Mouse (Mus musculus): ENCODE data around the gene Hist1h2bf.
"Not testable (repeated sequence)": the region's sequence is repeated elsewhere in the genome, so short reads cannot be mapped to it uniquely, and the experiment has no call there.

The Hist1h2bf gene

DNA sequence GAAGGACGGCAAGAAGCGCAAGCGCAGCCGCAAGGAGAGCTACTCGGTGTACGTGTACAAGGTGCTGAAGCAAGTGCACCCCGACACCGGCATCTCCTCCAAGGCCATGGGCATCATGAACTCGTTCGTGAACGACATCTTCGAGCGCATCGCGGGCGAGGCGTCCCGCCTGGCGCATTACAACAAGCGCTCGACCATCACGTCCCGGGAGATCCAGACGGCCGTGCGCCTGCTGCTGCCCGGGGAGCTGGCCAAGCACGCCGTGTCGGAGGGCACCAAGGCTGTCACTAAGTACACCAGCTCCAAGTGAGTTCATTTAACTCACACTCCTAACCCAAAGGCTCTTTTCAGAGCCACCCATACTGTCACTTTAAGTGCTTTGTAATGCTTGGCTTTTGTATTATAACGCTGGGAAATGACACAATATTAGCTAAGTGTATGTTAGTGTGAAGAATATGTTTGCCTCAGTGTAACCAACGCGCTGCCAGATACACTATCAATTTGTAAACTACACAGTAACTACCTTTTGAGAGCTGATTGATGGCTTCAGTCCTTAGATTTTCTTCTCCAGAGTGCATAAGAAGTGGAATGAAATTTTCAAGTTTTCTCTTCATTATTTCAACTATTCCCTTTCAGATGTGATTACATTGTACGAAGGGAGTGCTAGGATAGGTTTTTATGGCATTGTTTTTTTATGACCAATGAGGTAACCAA, 2.3 kb downstream of the Hist1h2bf start:
- DNase-seq (ENCODE audit: low spot score), result peak; percentile 32

DNA sequence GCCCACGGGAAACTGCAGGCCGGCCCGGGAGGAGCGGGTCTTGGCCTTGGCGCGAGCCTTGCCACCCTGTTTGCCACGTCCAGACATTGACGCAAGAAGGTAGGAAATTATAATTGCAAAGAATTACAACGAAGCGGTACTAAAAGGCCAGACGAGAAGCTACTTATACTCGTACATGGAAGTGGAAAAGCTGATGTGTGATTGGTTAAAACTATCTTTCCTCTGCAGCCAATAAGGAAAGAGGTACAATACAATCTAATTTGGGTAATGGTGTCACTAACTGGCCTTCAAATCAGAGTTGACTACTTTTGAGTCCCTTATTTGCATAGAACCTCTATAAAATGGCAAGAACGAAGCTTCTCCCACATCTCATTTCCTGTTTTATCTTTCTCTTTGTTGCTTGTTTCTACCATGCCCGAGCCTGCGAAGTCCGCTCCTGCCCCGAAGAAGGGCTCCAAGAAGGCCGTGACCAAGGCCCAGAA, 2.9 kb downstream of the Hist1h2bf start, which contains the start of the genes Hist1h2ae and Hist1h2bg:
Gene Hist1h2ae, minus strand, starts transcription at position 199 of the 482 bp plus-strand sequence.
Gene Hist1h2bg, plus strand, starts transcription at position 375 of the 482 bp plus-strand sequence.
- peak; percentile 94 for DNase-seq (ENCODE audit: low spot score)

DNA sequence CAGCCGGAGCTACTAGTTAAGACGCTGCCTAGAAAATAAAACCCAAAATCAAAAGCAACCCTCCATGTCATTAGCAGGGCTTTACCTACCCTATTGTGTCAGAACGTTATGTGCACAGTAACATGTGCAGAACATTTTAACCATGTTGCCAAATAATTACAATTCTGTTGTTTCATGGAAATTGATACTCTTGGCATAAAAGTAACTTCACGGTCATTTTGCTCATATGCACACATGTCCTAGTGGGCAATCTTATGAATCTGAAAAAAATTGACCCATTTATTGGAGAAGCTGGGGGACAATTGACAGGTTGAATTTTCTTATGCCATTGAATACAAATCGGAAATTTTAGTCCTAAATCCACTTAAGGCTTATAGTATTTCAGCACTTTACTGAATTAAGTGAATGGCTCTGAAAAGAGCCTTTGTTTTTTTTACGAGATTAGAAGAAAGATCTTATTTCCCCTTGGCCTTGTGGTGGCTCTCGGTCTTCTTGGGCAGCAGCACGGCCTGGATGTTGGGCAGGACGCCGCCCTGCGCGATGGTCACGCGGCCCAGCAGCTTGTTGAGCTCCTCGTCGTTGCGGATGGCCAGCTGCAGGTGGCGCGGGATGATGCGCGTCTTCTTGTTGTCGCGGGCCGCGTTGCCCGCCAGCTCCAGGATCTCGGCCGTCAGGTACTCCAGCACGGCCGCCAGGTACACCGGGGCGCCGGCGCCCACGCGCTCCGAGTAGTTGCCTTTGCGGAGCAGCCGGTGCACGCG, 3.6 kb downstream of the Hist1h2bf start:
- peak; percentile 33 for DNase-seq (ENCODE audit: low spot score)

DNA sequence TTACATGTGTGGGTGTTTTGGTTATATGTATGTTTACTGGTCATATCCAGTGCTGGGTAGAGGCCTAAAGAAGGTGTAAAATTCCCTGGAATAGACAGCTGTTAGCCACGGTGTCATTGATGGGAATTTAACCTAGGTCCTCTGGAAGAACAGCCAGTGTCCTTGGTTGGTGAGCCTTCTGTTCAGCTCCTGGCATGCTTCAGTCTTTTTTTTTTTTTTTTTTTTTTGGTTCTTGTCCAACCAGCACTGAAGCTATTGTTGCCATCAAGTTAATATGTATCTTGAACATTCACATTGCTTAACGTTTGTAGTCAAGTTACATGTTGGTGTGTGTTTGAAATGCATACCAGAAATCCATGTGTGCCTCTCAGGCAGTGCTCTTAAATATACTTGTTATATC, 9.5 kb downstream of the Hist1h2bf start:
- no peak for DNase-seq (ENCODE audit: low spot score)

DNA sequence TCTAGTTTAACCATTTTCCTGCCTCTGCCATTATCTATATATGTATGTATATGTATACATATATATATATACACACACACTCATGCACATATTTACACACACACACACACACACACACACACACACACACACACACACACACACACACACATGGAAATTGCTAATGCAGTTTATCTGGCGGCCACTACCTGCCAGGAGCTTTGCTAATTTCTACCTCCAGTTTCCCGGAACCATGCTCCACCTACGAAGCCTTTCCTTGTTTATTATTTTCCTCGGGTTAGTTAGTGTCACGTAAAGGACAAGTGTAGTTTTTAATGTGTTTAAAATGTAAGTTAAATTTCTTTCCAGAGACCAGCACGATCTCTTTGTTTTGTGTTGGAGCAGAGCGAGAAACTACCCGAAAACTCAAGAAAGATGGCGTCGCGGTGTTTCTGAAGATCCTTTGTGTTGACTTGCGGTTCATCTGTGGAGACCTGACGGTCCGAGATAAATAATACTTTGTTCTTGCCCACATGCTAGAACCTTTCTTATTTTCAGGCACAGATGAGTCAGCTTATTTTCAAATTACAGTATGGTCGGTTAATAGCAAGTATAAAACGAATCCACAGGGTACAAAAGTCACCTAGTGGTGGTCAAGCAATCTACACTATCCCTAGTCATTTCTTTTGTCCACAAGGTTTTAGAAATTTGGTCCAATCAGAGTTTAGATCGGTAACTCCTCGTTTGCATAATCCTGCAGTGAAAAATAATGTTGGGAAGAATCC, 11.1 kb downstream of the Hist1h2bf start:
- DNase-seq (ENCODE audit: low spot score), result peak; percentile 86

DNA sequence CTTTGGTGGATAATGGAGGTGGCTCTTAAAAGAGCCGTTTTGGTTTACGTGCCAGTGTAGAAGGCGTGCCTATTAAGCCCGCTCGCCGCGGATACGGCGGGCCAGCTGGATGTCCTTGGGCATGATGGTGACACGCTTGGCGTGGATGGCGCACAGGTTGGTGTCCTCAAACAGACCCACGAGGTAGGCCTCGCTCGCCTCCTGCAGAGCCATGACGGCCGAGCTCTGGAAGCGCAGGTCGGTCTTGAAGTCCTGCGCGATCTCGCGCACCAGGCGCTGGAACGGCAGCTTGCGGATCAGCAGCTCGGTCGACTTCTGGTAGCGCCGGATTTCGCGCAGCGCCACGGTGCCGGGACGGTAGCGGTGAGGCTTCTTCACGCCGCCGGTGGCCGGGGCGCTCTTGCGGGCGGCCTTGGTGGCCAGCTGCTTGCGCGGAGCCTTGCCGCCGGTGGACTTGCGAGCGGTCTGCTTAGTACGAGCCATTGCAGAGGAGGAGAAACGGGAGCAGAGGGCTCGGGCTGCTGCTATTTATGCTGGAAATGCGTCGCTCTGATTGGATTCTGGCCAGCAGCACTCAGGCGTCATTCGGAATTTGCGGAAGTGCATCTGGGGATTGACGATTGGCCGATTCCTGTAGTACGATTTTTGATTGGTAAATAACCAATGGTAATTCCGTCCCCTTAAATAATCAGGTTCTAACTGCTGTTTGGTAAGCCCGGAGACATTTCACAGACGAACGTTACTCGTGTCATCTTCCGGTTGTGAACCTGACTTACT, 11.9 kb downstream of the Hist1h2bf start, which contains the start of gene Hist1h3e:
Gene Hist1h3e, minus strand, starts transcription at position 487 of the 777 bp plus-strand sequence.
- DNase-seq (ENCODE audit: low spot score), result peak; percentile 96

DNA sequence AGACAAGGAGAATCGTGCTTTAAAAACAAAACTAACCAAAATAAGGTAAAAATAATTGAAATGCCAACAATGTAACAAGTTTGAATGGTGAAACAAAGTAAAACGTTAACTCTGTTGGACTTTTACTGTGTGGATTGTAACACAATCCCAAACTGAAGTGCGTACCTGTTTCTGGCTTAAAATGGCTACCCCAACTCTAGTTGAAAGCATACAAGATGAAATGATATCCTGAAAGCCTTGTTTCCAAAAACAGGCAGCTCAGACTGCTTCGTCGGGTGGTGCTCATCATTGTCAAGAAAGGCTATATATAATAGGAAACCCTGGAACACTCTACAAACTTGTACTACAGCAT, 12.5 kb downstream of the Hist1h2bf start:
- DNase-seq (ENCODE audit: low spot score), result not testable (repeated sequence)

DNA sequence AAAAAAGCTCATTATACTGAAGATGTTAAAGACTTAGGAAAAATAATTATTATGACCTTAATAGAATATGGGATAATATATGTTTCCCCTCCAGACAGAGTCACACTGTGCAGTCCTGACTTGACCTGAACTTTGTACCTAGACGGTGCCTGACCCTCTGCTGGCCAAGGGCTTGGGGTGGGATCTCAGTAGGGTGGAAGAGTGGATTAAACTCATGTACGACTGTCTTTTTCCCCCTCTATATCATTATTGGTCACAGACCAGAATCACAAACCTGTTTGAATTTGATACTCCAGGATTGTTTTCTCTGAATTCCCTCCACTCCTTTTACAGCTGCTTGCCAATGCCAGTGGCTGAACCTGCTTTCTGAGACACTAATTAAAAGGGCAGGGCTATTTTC, 13.3 kb downstream of the Hist1h2bf start:
- DNase-seq (ENCODE audit: low spot score), result not testable (repeated sequence)

DNA sequence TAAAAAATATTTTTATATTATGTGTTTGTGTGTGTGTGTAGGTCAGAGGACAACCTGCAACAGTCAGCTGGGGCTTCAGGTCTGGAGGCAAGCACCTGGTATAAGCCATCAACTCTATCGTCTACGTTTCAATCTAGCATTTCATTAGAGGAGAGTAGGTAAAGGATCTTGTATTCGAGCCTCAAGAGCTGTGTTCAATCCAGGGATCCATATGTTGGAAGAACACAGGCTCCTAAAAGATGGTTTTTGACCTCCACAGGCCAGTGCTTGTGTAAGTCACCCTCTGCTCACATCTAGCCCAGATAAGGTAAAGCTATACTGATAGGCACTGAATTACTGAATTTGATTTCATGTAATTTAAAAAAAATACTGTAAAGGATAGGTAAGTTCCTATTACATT, 17.1 kb downstream of the Hist1h2bf start:
- no peak for DNase-seq (ENCODE audit: low spot score)

DNA sequence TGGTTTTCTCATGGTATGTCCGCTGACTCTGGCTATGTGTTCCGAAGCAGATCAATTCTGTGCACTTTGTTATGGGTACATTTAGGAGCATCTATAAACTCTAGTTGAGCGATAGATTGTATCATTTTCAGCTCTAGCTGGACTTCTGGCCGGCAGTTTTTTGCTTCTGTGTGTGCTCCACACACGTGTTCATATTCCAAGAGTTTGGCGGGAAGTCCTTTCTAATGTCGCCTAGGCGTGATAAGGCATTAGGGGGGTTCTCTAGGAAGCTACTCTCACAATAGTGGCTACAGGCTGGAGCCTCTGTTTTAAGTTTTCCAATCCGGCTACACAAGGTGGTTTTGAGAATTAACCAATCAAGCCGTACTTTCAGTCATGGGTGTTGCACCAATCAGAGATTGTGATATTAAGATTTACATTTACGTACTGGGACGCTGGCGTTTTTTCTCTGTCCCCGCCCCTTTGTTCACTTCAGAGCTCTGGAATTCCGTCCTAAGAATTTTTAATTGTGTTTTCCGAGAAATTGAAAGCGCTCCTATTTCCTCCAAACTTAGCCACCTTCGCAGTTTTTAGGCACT, 18.1 kb downstream of the Hist1h2bf start:
- DNase-seq (ENCODE audit: low spot score), result peak; percentile 92

DNA sequence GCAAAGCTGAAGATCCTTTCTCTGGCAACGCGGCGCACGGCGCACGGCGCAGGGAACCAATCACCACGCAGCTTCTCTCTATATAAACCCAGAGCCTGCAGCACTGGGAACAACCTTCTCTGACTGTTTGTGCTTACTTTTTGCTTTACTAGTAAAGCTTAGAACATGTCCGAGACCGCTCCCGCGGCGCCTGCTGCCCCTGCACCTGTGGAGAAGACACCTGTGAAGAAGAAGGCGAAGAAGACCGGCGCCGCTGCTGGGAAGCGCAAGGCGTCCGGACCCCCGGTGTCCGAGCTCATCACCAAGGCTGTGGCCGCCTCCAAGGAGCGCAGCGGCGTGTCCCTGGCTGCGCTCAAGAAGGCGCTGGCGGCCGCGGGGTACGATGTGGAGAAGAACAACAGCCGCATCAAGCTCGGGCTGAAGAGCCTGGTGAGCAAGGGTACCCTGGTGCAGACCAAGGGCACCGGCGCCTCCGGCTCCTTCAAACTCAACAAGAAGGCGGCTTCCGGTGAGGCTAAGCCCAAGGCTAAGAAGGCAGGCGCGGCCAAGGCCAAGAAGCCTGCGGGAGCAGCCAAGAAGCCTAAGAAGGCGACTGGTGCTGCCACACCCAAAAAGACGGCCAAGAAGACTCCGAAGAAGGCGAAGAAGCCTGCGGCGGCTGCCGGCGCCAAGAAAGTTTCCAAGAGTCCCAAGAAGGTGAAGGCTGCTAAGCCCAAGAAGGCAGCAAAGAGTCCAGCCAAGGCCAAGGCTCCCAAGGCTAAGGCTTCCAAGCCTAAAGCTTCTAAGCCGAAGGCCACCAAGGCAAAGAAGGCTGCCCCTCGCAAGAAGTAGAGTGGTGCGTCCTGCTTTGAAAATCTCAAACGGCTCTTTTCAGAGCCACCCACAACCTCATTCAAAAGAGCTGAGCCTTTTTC, 18.8 kb downstream of the Hist1h2bf start:
- DNase-seq (ENCODE audit: low spot score), result peak; percentile 80

DNA sequence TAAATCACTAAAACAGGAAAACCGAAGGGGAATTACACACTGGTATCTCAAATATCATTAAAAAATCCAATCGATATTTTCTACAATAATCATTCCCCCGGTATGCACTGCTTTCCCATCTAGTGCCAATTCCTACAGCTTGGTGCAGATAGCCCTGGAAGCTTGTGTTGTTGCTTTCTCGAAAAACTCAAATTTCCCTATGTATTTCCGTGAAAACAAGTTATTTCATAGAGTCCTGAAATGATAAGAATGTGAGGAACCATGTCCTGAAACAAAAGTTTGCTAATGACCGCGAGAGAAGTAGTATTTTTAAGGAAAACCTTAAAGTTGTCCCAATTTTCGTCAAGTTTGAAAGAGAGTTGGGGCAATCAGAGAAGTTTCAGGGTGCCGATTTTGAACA, 19.6 kb downstream of the Hist1h2bf start:
- DNase-seq (ENCODE audit: low spot score), result no peak

DNA sequence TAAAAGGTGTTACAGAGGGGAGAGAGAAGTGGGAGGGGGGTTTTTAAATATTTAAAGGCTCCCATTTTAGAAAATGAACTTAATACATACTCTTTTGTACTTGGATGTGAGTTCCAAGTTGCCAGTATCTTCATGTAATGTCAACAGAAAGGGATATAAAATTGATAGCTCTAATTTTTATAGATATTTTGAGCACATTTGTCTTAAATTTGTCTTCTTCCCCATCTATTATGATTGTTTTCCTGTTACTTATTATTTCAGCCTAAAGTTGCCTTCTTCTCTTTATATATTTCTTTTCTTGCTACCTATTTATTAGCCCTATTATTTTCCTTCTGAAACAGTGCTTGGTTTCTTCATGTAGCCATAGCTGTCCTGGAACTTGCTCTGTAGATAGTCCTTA, 21.0 kb downstream of the Hist1h2bf start, which contains the start of gene Hist1h1d:
Gene Hist1h1d, plus strand, starts transcription at position 301 of the 400 bp plus-strand sequence.
- DNase-seq (ENCODE audit: low spot score), result no peak

DNA sequence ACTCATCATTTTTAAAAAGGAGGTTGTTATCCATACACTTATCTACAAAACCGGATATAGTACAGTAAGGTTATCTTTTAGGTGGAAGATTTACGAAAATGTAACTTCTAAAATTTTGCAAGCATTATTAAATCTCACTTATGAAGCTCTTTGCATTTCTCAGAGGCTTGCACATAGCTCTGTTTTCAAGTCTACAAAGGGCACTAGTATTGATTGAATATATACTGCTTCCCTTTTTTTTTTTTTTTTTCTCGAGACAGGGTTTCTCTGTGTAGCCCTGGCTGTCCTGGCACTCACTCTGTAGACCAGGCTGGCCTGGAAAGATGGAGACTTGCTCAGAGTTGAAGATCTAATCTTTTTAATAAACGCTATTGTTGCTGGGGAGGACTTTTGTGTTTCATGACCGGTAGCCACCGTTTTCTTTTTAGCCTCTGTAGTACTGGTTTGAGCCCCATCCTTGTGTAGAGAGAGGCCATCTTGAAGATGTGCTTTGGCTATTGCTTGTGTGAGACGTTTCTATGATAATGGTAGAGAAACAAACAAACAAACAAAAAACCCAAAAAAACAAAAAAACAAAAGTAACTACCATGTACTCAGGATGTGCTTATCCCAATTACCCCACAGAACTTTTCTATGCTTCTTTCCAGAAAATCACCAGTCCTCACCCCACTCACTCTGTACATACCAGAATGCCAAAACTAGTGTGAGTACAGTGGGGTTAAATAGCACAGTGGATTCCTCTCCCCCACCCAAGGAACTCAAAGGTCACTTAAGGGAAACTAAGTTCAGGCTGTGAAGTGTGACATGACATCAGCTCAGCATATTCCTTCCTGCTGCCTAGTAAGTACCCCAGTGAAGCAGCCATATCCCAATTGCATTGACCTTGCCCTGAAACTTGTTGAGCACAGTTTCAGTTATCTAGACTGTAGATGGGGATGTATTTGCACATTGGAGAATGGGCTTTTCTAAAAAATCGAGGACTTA, 21.8 kb downstream of the Hist1h2bf start:
- DNase-seq (ENCODE audit: low spot score), result no peak

DNA sequence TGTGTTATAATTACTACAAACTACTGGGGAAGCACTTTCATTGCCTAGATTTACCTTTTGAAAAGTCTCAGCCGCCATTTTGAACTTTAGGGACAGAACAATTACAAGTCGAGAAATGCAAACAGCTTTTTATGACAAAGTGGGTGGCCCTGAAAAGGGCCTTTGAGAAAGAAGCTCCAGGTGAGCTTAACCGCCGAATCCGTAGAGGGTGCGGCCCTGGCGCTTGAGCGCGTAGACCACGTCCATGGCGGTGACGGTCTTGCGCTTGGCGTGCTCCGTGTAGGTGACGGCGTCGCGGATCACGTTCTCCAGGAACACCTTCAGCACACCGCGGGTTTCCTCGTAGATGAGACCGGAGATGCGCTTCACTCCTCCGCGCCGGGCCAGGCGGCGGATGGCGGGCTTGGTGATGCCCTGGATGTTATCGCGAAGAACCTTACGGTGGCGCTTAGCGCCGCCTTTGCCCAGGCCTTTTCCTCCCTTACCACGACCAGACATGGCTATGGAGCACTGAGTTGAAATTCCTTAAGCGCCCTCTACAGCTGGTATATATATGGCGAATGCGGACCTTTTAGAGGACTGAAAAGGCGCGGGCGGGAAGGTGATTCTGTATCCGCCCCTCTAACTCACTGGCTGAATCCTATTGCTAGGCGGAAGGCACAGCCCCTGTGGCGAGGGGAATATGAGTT, 22.7 kb downstream of the Hist1h2bf start, which contains the start of gene Hist1h4f:
Gene Hist1h4f, minus strand, starts transcription at position 503 of the 689 bp plus-strand sequence.
- DNase-seq (ENCODE audit: low spot score), result peak; percentile 93

DNA sequence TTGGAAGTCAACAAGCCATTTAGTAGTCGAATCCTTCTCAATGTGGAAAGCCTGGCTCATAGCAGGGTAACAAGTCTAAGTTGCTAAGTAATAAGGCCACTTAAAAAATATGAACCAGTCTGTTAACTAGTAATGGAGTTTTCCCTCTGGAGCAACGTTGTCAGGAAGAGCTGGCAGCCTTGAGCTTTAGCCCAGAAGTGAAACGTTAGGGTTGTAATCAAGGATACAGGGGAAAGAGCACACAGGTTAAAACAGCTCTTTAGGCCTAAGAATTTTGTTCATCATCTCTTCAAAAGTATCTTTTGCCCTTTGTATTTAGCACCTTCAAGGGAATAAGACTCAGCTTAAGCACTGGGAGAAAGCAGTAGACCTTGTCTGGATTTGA, 23.2 kb downstream of the Hist1h2bf start:
- no peak for DNase-seq (ENCODE audit: low spot score)

DNA sequence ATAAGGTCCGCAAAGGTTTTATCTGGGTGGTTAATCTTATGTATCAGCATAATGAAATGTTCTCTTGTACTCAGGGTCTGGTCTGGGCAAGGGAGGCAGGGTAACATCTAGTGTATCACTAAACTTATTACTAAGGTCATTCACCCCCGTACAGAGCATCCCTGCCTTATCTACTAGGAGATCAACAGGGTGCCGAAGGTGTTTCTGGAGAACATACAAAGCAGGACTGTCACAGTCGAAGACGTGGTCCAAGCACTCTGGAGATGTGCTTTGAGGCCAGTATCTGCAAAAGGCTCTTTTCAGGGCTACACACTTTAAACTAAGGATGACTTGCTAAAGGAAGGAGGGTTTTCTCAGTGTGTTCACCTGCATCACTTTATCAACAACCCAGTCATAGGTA, 27.3 kb downstream of the Hist1h2bf start:
- DNase-seq (ENCODE audit: low spot score), result no peak

DNA sequence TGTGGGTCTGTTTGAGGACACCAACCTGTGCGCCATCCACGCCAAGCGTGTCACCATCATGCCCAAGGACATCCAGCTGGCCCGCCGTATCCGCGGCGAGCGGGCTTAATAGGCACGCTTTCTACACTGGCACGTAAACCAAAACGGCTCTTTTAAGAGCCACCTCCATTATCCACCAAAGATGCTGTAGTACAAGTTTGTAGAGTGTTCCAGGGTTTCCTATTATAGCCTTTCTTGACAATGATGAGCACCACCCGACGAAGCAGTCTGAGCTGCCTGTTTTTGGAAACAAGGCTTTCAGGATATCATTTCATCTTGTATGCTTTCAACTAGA, 29.2 kb downstream of the Hist1h2bf start:
- not testable (repeated sequence) for DNase-seq (ENCODE audit: low spot score)
